Mouse (Mus musculus) stomach, embryonic 14.5 days (tissue): ENCODE results near the gene P3h1. TPM values are rescaled to one million over a fixed set of nuclear protein-coding genes. Genes with fewer than 3 reads are reported as not detected.

Experiments
- ATAC-seq: fragments of 200-750 bp; cut with Nextera tagmentation; 2 replicates; pipeline ENCODE4 v1.8.0; 2017; ENCODE audit warnings: low read depth, moderate TSS enrichment; ENCODE audit not compliant: insufficient number of reproducible peaks, insufficient read depth, low FRiP score
- H3K27ac ChIP-seq: fragments of 300-500 bp; sonication (generic); 2 replicates; pipeline ENCODE4 v1.5.1; 2014; ENCODE audit warnings: mild to moderate bottlenecking, low read length, moderate library complexity, mixed read lengths
- H3K27me3 ChIP-seq: fragments of 300-500 bp; sonication (generic); 2 replicates; pipeline ENCODE4 v1.6.1; 2014; ENCODE audit warnings: low read length, control low read depth, mixed read lengths; ENCODE audit not compliant: control insufficient read depth, insufficient read depth
- H3K36me3 ChIP-seq: fragments of 300-500 bp; sonication (generic); 2 replicates; pipeline ENCODE4 v1.6.1; 2014; ENCODE audit warnings: mild to moderate bottlenecking, control low read depth, low read length, moderate library complexity, mixed read lengths; ENCODE audit not compliant: control insufficient read depth, insufficient read depth
- H3K4me1 ChIP-seq: fragments of 300-500 bp; sonication (generic); 2 replicates; pipeline ENCODE4 v1.6.1; 2014; ENCODE audit warnings: low read length, control low read depth, mixed read lengths; ENCODE audit not compliant: control insufficient read depth, insufficient read depth
- H3K4me2 ChIP-seq: fragments of 300-500 bp; sonication (generic); replicated peaks from 2 replicates; pipeline ENCODE4 v1.6.1; 2014; ENCODE audit warnings: low read depth, low read length, control low read depth
- H3K4me3 ChIP-seq: fragments of 300-500 bp; sonication (generic); 2 replicates; pipeline ENCODE4 v1.5.1; 2014; ENCODE audit warnings: low read depth, low read length, control low read depth
- H3K9ac ChIP-seq: fragments of 300-500 bp; sonication (generic); replicated peaks from 2 replicates; pipeline ENCODE4 v1.6.1; 2014; ENCODE audit warnings: low read depth, mild to moderate bottlenecking, control low read depth, low read length, moderate library complexity, mixed read lengths
- H3K9me3 ChIP-seq: fragments of 300-500 bp; sonication (generic); 2 replicates; pipeline ENCODE4 v1.6.1; 2016; ENCODE audit warnings: low read depth, low read length, control low read depth; ENCODE audit not compliant: control insufficient read depth
- WGBS: fragments of 180-500 bp; shearing (Covaris S2); extraction: QIAGEN DNeasy Blood & Tissue Kit; methylation state at CpG from one replicate; pipeline ENCODE4 v1.1.7; 2014; 5-methylcytosine and 5-hydroxymethylcytosine counted together
- polyA plus RNA-seq: library from polyadenylated mRNA; unstranded; fragments of >200 nt; fragmentation: Nextera tagmentation; extraction: Ambion mirVana; gene quantifications from 2 replicates; pipeline ENCODE4 v1.2.1, GENCODE M21; 2014

Gene P3h1
- 45.0 and 46.3 TPM in 2 replicates for polyA plus RNA-seq

DNA sequence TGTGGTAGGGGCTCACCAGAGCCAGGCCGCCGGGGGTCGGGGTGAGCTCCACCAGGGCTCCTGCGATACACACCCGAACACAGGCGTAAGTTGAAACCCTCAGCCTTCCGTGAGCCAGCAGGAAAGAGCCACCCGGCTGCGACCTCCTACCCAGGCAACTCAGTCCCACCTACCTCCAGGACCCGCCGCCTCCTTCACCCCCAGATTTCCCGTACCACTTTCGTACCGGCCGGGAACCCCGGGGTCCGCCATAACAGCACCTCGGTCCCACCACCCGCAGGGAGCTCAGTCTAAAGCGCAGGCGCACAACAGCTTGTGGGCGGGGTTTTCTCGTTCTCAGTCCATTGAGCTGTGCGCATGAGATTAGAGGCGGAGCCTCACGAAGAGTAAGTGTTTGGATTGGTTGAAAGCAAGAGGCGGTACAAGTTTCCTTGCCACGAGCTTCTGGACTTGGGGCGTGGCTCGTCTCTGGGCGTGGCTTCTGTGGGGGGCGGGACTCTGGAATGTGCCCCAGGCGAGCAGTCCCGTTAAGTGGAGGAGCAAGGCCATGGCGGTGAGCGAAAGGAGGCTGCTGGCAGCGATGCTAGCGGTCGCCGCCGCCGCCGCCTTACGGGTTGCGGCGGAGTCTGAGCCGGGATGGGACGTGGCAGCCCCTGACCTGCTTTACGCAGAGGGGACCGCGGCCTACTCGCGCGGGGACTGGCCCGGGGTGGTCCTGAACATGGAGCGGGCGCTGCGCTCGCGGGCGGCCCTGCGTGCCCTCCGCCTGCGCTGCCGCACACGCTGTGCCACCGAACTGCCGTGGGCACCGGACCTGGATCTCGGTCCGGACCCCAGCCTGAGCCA lies at the start of gene P3h1, which contains the start of gene AU022252:
P3h1 (plus strand) TSS at position 506 of the 846 bp plus-strand sequence.
AU022252 (minus strand) TSS at position 303 of the 846 bp plus-strand sequence.
- Histone ChIP-seq H3K36me3 (peaks cover 13% of the 10 kb centered on the region), H3K4me1 (peaks cover 6% of the 10 kb centered on the region; the same call in 1 of the 2 replicates), H3K4me2 (peak within 1 kb of the TSS; percentile 67), H3K27me3 (no peaks in the 10 kb centered on the region), H3K27ac (peak within 1 kb of the TSS; percentile 48), H3K4me3 (peak within 1 kb of the TSS; percentile 71), H3K9me3 (no peaks in the 10 kb centered on the region), H3K9ac (peak within 1 kb of the TSS; percentile 72)
- peak; percentile 96 for ATAC-seq
- WGBS = under 1% methylated on average over 67 of the region's 71 CpGs

DNA sequence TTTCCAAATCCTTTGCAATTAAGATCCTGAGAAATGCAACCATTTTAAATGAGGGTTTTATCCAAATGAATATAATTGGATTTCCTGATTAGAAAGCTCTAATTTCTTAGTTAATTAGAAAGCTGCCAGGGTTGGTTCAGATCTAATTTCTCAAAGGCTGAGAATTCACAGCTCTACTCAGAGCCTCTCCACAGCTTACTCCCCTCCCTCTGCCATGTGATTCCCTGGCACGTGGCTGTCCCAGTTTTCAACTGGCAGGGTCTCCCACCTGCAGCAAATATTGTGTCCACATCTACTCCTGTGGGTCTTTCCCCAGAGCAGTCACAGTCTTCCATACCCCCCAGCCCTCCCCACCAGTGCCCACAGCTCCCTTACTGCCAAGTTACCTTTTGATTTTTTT lies 49.2 kb upstream of the P3h1 start:
- H3K27ac ChIP-seq = no peak overlapping the region
- H3K36me3 ChIP-seq = no peaks in the 10 kb centered on the region
- H3K4me1 ChIP-seq = no peaks in the 10 kb centered on the region
- no peak overlapping the region for H3K9ac ChIP-seq
- 52% methylated on average over 1 of the region's 1 CpGs for WGBS
- no peak overlapping the region for H3K4me2 ChIP-seq
- H3K9me3 ChIP-seq = no peaks in the 10 kb centered on the region
- H3K4me3 ChIP-seq = no peak overlapping the region
- no peak for ATAC-seq
- no peaks in the 10 kb centered on the region for H3K27me3 ChIP-seq

DNA sequence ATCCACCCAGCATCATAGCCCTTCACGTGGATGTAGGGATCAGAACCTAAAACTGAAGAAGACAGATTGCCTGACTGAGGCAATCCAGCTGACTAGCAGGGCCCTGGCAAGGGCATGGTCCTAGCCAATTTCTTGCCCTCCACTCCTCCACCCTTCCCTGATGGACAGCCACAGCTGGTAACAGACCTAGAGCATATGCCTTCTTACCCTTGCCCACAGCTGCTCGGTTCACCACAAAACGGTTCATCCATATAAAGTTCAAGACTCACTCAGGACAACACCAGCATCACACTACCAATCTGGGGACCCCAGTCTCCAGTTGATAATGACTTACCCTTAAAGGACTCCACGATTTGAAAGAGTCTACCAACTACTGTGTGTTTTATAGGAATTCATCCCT lies 46.9 kb upstream of the P3h1 start:
- 79% methylated on average over 4 of the region's 4 CpGs for WGBS
- H3K27ac ChIP-seq = no peak overlapping the region
- no peak overlapping the region for H3K4me2 ChIP-seq
- no peaks in the 10 kb centered on the region for H3K9me3 ChIP-seq
- no peaks in the 10 kb centered on the region for H3K36me3 ChIP-seq
- ATAC-seq = no peak
- no peak overlapping the region for H3K9ac ChIP-seq
- H3K4me1 ChIP-seq = no peaks in the 10 kb centered on the region
- H3K27me3 ChIP-seq = no peaks in the 10 kb centered on the region
- H3K4me3 ChIP-seq = no peak overlapping the region

DNA sequence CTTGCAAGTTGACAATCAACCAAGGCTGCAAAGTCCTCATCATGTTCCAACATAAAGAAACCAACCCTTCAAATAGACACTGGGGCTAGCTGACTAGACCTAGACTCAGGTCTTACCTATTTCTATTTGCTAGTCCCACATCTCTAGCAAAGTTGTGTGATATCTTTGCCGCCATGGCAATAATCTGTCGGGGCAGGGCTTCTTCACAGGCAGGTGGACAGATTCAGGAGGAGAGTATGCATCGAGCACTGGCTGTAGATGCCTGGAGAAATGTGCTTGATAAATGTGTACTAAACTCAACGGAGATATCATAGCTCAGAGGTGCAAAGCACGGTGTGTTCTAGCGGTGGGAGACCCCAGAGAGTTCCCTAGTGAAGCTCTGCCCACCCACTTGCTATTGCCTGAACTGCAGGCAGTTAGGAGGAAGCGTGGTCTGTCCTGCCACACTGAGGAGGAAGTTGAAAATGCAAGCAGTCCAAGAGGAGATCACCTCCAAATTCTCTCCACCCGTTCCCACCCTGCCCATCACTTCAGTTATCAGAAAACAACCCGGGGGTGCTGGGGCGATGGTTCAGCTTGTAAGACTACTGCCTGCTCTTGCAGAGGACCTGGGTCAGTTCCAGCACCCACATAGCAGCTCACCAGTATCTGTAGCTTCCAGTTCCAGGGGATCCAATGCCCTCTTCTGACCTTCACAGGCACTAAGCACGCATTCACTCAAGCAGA lies 44.5 kb upstream of the P3h1 start:
- Histone ChIP-seq H3K27me3 (no peaks in the 10 kb centered on the region), H3K4me3 (no peak overlapping the region), H3K9ac (no peak overlapping the region), H3K9me3 (no peaks in the 10 kb centered on the region), H3K4me1 (no peaks in the 10 kb centered on the region), H3K27ac (no peak overlapping the region), H3K36me3 (no peaks in the 10 kb centered on the region), H3K4me2 (no peak overlapping the region)
- WGBS = 48% methylated on average over 11 of the region's 11 CpGs
- ATAC-seq = peak; percentile 34; the same call in 1 of the 2 replicates

DNA sequence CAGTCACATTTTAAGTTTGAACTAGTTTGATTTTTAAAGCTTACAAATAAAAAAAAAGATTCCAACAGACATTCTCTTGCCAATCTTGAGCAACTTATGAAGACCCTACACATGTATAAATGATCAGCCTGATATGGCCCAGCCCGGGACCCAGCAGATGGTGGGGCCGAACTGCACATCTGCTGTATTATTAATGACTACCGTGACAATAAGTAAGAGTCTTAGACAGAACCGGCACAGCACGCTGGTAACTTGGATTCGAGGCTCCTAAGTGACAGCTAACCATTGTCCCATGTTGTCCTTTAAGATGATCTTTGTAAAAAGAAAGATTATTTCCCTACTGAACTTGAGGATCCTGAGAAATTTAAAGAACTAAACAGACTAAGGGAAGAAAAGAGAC lies 43.3 kb upstream of the P3h1 start:
- H3K27ac ChIP-seq = no peak overlapping the region
- 69% methylated on average over 6 of the region's 6 CpGs for WGBS
- no peaks in the 10 kb centered on the region for H3K9me3 ChIP-seq
- no peak overlapping the region for H3K4me2 ChIP-seq
- no peak overlapping the region for H3K4me3 ChIP-seq
- no peaks in the 10 kb centered on the region for H3K27me3 ChIP-seq
- H3K9ac ChIP-seq = no peak overlapping the region
- H3K4me1 ChIP-seq = no peaks in the 10 kb centered on the region
- H3K36me3 ChIP-seq = no peaks in the 10 kb centered on the region
- no peak for ATAC-seq

DNA sequence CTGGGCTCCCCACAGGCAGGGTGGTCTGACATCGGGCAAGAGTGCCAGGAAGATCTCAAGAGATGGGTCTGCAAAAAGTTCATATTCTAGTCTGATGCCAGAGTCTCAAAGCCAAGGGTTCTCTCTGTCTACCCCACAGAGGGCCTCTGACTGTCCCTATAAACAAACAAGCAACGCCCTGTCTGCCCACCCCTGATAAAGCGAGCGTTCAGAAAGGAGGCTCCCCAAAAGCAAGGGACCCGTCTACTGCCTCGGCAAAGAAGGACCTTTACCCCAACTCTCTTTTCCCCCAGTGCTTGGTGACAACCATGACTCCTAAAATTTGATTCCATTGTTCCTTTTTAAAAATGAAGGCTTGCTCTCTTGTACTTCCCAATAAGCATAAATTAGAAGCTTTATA lies 42.9 kb upstream of the P3h1 start, which contains the start of gene Ermap:
Ermap (minus strand) TSS at position 148 of the 400 bp plus-strand sequence.
- Histone ChIP-seq H3K36me3 (no peaks in the 10 kb centered on the region), H3K4me2 (no peak within 1 kb of the TSS), H3K4me1 (no peaks in the 10 kb centered on the region), H3K9me3 (no peaks in the 10 kb centered on the region), H3K27me3 (no peaks in the 10 kb centered on the region), H3K27ac (no peak within 1 kb of the TSS), H3K9ac (no peak within 1 kb of the TSS), H3K4me3 (no peak within 1 kb of the TSS)
- 68% methylated on average over 6 of the region's 6 CpGs for WGBS
- ATAC-seq = peak; percentile 68; the same call in 1 of the 2 replicates

DNA sequence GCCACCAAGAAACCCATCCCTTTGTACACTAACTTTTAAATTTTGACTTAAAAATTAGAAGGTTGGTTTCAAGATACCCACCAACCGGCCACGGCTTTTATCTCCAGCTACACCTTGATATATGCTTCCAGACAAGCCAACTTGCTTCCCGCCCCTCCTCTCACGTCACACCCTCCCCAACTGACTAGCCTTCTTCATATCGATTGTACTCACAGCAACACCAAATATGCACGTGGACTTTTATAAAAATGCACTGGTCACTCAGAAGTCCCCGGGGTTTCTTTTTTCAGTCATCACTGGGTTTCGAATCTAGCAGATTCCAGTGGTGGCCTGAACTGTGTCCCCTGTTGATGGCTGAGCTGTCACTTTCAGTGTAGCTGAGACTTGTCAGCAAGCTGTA lies 42.1 kb upstream of the P3h1 start:
- Histone ChIP-seq H3K4me2 (no peak overlapping the region), H3K36me3 (no peaks in the 10 kb centered on the region), H3K27ac (no peak overlapping the region), H3K9ac (no peak overlapping the region), H3K4me1 (no peaks in the 10 kb centered on the region), H3K4me3 (no peak overlapping the region), H3K27me3 (no peaks in the 10 kb centered on the region), H3K9me3 (no peaks in the 10 kb centered on the region)
- no peak for ATAC-seq
- WGBS = 76% methylated on average over 8 of the region's 8 CpGs

DNA sequence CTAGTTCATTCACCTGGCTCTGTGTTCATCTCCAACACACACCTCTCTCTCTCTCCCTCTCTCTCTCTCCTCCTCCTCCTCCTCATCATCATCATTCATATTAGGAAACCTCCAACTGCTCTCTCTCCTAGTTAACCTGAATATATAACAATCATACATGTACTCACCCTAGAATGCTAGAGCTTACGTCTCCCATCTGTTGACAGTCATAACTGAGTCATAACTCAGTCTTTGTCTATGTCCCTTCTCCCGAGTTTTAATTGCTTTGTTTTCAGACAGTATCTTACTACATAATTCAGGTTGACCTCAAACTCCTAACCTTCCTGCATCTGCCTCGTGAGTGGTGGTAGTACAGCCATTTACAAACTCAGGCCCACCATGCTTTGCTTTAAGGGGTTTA lies 41.4 kb upstream of the P3h1 start:
- H3K27me3 ChIP-seq = no peaks in the 10 kb centered on the region
- H3K36me3 ChIP-seq = no peaks in the 10 kb centered on the region
- no peak overlapping the region for H3K9ac ChIP-seq
- H3K9me3 ChIP-seq = no peaks in the 10 kb centered on the region
- WGBS = 60% methylated on average over 3 of the region's 3 CpGs
- H3K4me2 ChIP-seq = no peak overlapping the region
- ATAC-seq = no peak
- H3K4me3 ChIP-seq = no peak overlapping the region
- H3K4me1 ChIP-seq = peaks cover 4% of the 10 kb centered on the region; the same call in 1 of the 2 replicates
- H3K27ac ChIP-seq = no peak overlapping the region
